Mouse (Mus musculus): ENCODE measurements around the gene Spaca7.

DNA sequence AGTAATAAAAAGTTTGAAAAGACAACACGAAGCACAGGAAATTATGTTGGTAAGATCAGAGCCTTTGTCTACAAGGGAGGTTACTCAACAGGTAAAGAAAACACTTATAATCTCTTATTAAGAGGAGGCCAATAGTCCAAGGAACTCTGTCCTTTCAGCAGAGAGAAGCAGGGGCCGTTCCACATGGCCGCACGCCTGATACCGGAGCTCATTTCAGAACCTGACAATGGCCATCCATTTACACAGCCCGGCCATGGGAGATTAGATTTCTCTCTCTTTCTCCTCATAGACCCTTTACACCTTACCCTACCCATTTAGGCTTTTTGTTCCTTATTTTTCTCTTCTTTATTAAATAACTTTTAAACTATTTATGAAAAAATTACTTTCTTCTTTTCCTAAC lies 3.9 kb downstream of the Spaca7 start:
- TF ChIP-seq CTCF (IDR thresholded peaks at IDR 0.05) = no peak
- TF ChIP-seq EP300 (IDR thresholded peaks at IDR 0.05) = no peak

Measured in lung, postnatal 0 days (tissue).